Mouse (Mus musculus) forebrain, embryonic 14.5 days (tissue): Measurements from ENCODE around the gene Kcnma1. TPM values are rescaled to one million over a fixed set of nuclear protein-coding genes. Genes with fewer than 3 reads are reported as not detected.

ENCODE experiments used
- ATAC-seq: fragments of 200-750 bp; cut with Nextera tagmentation; 2 replicates; pipeline ENCODE4 v1.8.0; 2017; ENCODE audit warnings: mild to moderate bottlenecking, moderate library complexity
- DNase-seq: peaks from one replicate; pipeline ENCODE4 v3.0.0-alpha.2; 2015; ENCODE audit warnings: low spot score
- H3K27ac ChIP-seq: fragments of 300-500 bp; sonication (generic); 2 replicates; pipeline ENCODE4 v1.5.1; 2014; ENCODE audit warnings: low read depth, mild to moderate bottlenecking, control low read depth, low read length, moderate library complexity
- H3K27me3 ChIP-seq: fragments of 300-500 bp; sonication (generic); replicated peaks from 2 replicates; pipeline ENCODE4 v1.6.1; 2014; ENCODE audit warnings: low read length, control low read depth, mixed read lengths; ENCODE audit not compliant: control insufficient read depth, insufficient read depth
- H3K36me3 ChIP-seq: fragments of 300-500 bp; sonication (generic); 2 replicates; pipeline ENCODE4 v1.6.1; 2014; ENCODE audit warnings: low read length, control low read depth; ENCODE audit not compliant: control insufficient read depth, insufficient read depth
- H3K4me1 ChIP-seq: fragments of 300-500 bp; sonication (generic); 2 replicates; pipeline ENCODE4 v1.6.1; 2014; ENCODE audit warnings: antibody characterized with exemption, low read length, control low read depth; ENCODE audit not compliant: control insufficient read depth, insufficient read depth
- H3K4me2 ChIP-seq: fragments of 300-500 bp; sonication (generic); 2 replicates; pipeline ENCODE4 v1.6.1; 2014; ENCODE audit warnings: mild to moderate bottlenecking, control low read depth, low read length
- H3K4me3 ChIP-seq: fragments of 300-500 bp; sonication (generic); 2 replicates; pipeline ENCODE4 v1.5.1; 2014; ENCODE audit warnings: low read depth, low read length, control low read depth
- H3K9ac ChIP-seq: fragments of 300-500 bp; sonication (generic); 2 replicates; pipeline ENCODE4 v1.6.1; 2014; ENCODE audit warnings: mild to moderate bottlenecking, low read length, control low read depth, moderate library complexity
- H3K9me3 ChIP-seq: fragments of 300-500 bp; sonication (generic); replicated peaks from 2 replicates; pipeline ENCODE4 v1.6.1; 2016; ENCODE audit warnings: low read length, control low read depth, mixed read lengths; ENCODE audit not compliant: control insufficient read depth
- WGBS: fragments of 180-500 bp; shearing (Covaris S2); extraction: QIAGEN DNeasy Blood & Tissue Kit; methylation state at CpG from one replicate; pipeline ENCODE4 v1.1.7; 2014; 5-methylcytosine and 5-hydroxymethylcytosine counted together
- polyA plus RNA-seq: library from polyadenylated mRNA; unstranded; fragments of >200 nt; fragmentation: Nextera tagmentation; extraction: Ambion mirVana; gene quantifications from 2 replicates; pipeline ENCODE4 v1.2.1, GENCODE M21; 2014

The Kcnma1 gene
- polyA plus RNA-seq, 1 experiment from 2014 or later, result 6.6 TPM

DNA sequence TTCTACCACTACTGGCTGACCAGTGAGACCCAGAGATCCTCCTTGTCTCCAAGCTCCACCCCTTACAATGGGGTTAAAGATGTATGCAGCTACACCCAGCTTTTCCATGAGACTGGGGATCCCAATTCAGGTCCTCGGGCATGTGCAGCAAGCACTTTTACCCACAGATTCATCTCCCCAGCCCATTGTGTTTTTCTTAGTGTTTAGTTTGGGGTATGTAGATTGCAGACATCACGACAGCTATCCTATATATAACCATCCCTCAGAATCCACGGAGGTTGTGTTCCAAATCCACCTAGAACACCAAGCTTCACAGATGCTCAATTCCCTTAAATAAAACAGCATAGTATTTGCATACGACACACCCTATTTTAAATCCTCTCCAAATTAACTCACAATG lies 6.4 kb upstream of the Kcnma1 start:
- Histone ChIP-seq H3K36me3 (no peaks in the 10 kb centered on the region), H3K9ac (no peak overlapping the region), H3K27me3 (no peaks in the 10 kb centered on the region), H3K4me1 (no peaks in the 10 kb centered on the region), H3K4me3 (no peak overlapping the region), H3K27ac (no peak overlapping the region), H3K4me2 (no peak overlapping the region), H3K9me3 (no peaks in the 10 kb centered on the region)
- WGBS, result 80% methylated on average over 4 of the region's 4 CpGs
- DNase-seq, result no peak
- no peak for ATAC-seq

DNA sequence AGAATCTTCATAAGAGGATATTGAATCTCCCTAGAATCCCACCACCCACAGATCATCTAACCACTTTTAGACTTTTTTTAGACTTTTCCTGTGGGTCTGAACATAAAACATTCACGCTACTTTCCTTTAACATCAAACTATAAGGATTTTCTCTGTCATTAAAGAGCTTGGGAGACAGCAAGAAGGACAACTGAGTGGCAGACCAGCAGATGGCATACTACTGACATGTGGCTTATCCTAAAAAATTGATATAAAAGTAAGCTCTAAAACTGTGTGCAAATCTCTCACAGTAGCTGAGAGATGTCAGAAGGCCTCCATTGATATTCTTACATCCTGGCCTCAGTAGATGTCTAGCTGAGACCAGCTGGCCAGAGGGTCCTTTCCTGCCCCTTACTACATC lies 4.3 kb downstream of the Kcnma1 start:
- Histone ChIP-seq H3K27me3 (0 out of 2 replicates have a peak, but pooled peaks cover 11% of the 10 kb centered on the region), H3K4me1 (0 out of 2 replicates have a peak, but pooled peaks cover 2% of the 10 kb centered on the region), H3K9me3 (no peaks in the 10 kb centered on the region), H3K4me3 (no peak overlapping the region), H3K36me3 (no peaks in the 10 kb centered on the region), H3K27ac (no peak overlapping the region), H3K4me2 (no peak overlapping the region), H3K9ac (no peak overlapping the region)
- 74% methylated on average over 1 of the region's 1 CpGs for WGBS
- peak; percentile 28 for DNase-seq
- no peak for ATAC-seq

DNA sequence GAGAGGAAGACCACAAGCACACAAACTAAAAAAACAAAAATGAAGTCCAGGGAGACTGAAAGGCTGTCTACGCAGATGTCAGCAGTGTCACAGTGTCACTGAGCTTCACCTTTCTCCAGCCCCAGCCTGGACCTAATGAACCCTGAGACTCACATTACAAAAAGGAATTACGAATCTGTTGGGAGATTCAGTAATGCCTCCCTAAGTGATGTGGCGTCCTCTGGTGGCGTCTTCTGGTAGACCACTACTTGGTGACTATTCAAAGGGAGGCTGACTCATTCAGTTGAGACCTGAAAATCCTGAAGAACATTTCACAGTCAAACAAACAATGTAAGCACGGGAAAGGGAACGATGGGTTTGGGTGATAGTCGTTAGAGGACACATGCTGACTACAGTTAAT lies 6.0 kb downstream of the Kcnma1 start:
- Histone ChIP-seq H3K4me2 (no peak overlapping the region), H3K36me3 (no peaks in the 10 kb centered on the region), H3K9me3 (no peaks in the 10 kb centered on the region), H3K27me3 (peaks cover 17% of the 10 kb centered on the region), H3K4me3 (no peak overlapping the region), H3K27ac (no peak overlapping the region), H3K4me1 (peaks cover 4% of the 10 kb centered on the region; the same call in 1 of the 2 replicates), H3K9ac (no peak overlapping the region)
- ATAC-seq (no peak), DNase-seq (peak; percentile 88)
- WGBS, result 10% methylated on average over 7 of the region's 7 CpGs

DNA sequence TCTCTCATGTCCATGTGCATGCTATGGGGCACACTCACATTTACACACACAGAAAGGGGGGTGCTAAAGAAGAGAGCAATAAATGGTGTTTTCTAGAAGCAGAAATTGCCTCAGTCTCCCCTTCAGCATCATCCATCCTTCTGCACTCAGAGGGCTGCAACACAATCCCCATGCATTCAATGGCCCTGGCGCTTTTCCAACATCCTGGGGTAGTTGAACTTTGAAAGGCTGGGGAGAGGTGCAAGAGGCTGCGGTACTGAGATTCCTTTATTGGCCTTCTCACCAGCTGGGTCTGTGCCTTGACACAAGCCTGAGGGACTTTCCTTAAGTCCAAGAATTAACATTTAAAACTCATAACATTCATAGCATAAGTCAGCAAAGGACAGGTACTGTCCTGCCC lies 8.0 kb downstream of the Kcnma1 start:
- peaks cover 29% of the 10 kb centered on the region for H3K27me3 ChIP-seq
- peaks cover 4% of the 10 kb centered on the region; the same call in 1 of the 2 replicates for H3K4me1 ChIP-seq
- H3K36me3 ChIP-seq, result no peaks in the 10 kb centered on the region
- 43% methylated on average over 2 of the region's 2 CpGs for WGBS
- no peak for ATAC-seq
- H3K9me3 ChIP-seq, result no peaks in the 10 kb centered on the region
- H3K4me3 ChIP-seq, result no peak overlapping the region
- no peak overlapping the region for H3K27ac ChIP-seq
- DNase-seq, result peak; percentile 42
- H3K4me2 ChIP-seq, result no peak overlapping the region
- H3K9ac ChIP-seq, result no peak overlapping the region

DNA sequence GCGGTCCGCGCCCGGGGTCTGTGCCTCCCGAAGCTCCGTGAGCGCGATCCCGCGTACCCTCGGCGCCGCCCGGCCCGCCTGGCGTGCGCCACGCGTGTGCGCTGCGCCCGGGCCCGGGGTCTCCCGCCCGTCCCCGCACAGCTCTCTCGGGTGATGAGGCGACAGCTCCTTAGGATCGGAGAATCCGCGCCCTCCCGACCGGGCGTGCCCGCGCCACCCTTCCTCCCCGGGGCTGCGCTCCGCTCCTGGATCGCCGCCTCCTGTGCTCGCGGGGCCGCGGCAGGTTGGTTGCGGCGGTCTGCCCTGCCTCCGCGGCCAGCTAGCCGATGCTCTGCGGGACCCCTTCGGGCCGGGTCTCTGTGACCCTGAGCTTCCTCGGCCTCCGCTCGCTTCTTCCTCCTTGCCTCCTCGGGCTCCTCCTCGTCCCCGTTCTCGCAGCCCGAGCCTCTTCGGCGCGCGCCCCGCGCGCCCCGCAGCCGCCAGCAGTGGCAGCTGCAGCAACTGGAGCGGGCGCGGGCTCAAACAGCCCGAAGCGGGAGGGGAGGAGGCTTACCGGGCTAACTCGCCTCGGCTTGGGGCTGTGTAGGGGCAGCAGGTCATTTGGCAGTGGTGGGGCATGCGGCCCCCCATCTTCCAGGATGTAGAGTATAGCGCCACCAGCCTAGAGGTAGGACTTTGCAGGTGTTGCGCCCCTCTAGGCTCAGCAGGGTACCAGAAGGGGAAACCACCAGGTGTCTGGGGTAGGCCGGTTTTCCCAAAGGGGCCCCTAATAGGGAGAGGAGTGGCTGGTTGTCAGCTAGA lies 9.6 kb downstream of the Kcnma1 start:
- Histone ChIP-seq H3K4me2 (peak overlapping the region; percentile 82), H3K4me1 (peaks cover 4% of the 10 kb centered on the region; the same call in 1 of the 2 replicates), H3K9me3 (no peaks in the 10 kb centered on the region), H3K36me3 (no peaks in the 10 kb centered on the region), H3K27ac (peak overlapping the region; percentile 86), H3K4me3 (peak overlapping the region; percentile 68), H3K27me3 (peaks cover 29% of the 10 kb centered on the region), H3K9ac (peak overlapping the region; percentile 83)
- DNase-seq (peak; percentile 70), ATAC-seq (peak; percentile 71)
- WGBS, result under 1% methylated on average over 55 of the region's 82 CpGs

DNA sequence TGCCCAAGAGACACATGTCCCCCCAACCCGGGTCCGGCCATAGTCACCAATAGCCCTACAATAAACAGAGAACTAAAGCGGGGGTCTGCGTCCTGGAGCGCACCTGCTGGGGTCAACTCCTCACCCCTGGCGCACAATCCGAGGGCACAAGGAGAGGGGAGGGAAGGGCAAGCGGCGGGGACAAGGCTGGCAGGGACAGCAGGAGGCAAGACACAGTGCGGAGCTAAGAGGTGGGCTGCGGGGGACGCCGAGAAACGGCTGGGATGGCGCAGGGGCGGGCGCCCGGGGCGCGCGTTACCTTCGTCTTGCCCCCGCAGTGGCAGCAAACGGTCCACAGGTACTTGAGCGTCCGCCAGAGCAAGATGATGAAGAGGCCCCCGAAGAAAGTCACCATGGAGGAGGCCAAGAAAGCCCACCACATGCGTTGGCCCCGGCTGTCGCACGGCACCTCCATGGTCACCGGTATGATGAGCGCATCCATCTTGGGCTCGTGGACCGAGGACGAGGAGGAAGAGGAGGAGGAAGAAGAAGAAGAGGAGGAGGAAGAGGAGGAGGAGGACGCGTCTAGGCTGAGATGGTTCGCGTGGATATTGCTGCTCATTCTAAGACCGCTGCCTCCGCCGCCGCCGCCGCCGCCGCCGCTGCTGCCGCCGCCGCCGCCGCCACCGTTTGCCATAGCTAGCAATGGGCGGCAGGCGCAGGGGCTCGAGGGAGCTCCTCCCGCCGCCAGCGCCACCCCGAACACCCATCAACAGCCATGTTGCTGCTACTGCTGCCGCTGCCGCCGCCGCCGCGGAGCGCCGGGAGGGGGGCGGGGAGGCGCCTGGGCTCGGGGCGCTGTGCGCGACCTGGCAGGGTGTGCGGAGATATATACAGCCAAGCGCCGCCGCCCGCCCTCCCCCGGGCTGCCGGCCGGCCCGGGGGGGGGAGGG lies 10.6 kb downstream of the Kcnma1 start:
- under 1% methylated on average over 66 of the region's 85 CpGs for WGBS
- ATAC-seq, result peak; percentile 81
- Histone ChIP-seq H3K27me3 (peaks cover 29% of the 10 kb centered on the region), H3K36me3 (no peaks in the 10 kb centered on the region), H3K9ac (peak overlapping the region; percentile 83), H3K9me3 (no peaks in the 10 kb centered on the region), H3K27ac (peak overlapping the region; percentile 86), H3K4me1 (peaks cover 4% of the 10 kb centered on the region; the same call in 1 of the 2 replicates), H3K4me2 (peak overlapping the region; percentile 82), H3K4me3 (peak overlapping the region; percentile 68)
- DNase-seq, result peak; percentile 73

DNA sequence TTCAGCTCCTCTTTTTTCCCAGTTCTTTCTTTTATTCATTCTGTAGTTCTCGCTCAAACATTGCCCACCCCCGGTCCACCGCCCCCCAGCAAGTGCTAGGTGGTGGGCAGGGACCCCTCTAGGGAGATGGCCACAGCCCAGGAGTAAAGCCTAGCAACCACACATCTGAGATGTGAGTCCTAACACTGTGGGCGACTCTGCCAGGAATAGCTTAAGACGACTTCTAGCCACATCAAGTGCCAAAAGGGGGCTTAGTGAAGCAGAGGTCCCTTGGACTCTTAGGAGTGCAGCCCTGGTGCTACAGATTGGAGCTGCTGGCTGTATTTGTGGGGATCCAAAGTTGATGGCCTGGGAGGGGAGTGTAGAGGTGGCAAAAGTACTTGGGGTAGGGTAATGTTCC lies 11.6 kb downstream of the Kcnma1 start:
- DNase-seq (no peak), ATAC-seq (no peak)
- Histone ChIP-seq H3K9ac (no peak overlapping the region), H3K27me3 (peaks cover 29% of the 10 kb centered on the region), H3K36me3 (no peaks in the 10 kb centered on the region), H3K9me3 (no peaks in the 10 kb centered on the region), H3K27ac (no peak overlapping the region), H3K4me3 (peak overlapping the region; percentile 68; the same call in 1 of the 2 replicates), H3K4me1 (peaks cover 4% of the 10 kb centered on the region; the same call in 1 of the 2 replicates), H3K4me2 (peak overlapping the region; percentile 82)
- WGBS, result 53% methylated on average over 5 of the region's 5 CpGs

DNA sequence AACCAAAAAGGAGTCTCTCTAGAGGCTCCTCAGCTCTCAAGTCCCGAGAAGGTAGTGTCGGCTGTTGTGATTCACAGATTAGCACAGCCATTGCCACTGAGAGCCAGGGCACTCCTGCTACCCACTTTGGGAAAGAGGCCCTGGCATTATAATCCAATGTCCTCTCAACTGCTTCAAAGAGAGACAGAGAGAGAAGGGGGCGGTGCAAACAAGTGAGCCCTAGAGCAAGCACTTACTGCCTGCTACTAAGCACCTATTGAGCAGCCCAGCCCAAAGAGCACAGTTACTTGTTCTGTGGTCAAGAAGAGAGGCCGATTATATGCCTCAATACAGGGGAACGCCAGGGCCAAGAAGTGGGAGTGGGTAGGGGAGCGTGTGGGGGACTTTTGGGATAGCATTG lies 16.4 kb downstream of the Kcnma1 start:
- DNase-seq, result no peak
- peaks cover 9% of the 10 kb centered on the region for H3K27me3 ChIP-seq

More for the DNA sequence above, 16.4 kb downstream of the Kcnma1 start:
- Histone ChIP-seq H3K4me3 (no peak overlapping the region), H3K4me2 (no peak overlapping the region), H3K27ac (no peak overlapping the region), H3K36me3 (no peaks in the 10 kb centered on the region), H3K9ac (no peak overlapping the region), H3K4me1 (no peaks in the 10 kb centered on the region), H3K9me3 (no peaks in the 10 kb centered on the region)
- ATAC-seq, result no peak
- WGBS, result 66% methylated on average over 6 of the region's 6 CpGs
